Mouse (Mus musculus): ENCODE data around the gene Itga1. TPM values are rescaled to one million over a fixed set of nuclear protein-coding genes. Genes with fewer than 3 reads are reported as not detected.

Gene Itga1
- polyA plus RNA-seq (2014; fragmentation: Illumina TruSeq; extraction: RNeasy Lipid Tissue Mini Kit (QIAGEN cat#74804); ENCODE audit: low replicate concordance), result 19.0 TPM

GRCm38 (mm10) chr13:115101355-115102191 lies at the start of gene Itga1, which contains the start of gene Gm49395:
Itga1 (minus strand) TSS chr13:115101964.
Gm49395 (minus strand) TSS chr13:115101921.

DNA sequence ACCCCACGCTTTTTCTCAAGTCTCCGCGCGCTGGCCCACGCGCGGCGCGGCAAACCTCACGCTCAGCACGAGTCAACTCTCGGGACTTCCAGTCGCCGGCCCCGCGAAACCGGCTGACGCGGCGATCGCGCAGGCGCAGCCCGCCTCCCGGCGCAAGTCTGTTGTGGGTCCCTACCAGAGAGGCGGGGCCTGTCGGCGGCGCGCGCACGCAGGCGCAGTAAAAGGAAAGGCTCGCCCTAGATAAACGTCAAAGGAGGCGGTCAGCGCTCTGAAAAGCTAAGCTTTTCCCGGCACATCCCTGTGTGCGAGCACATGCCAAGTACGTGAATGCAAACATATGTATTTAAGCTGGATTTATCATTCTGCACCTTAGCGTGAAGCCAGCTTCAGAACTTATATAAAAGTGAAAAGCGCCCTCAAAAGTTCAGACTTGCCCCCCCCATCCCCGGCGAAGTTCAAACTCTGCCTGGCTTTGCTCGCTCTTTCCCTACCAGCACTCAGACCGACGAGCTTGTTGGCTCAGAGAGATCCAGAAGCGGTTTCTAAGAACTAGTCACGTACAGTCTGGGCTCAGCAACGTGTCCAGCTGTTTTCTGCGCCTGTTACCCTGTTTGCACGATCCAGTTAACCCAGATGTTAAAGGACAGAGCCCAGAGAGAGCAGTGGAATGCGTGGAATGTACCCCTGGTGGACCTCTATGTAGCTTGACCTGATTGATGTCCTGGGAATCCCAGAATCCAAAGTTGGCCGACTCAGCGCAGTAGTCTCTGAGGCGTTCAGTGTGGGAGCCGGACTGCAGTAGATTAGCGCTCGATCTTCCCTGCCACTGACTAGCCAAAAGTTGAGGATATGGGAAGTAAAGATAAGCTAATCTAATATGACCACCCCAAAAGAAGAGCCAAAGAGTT lies 11.4 kb downstream of the Itga1 start, which contains the start of gene Pelo:
Gene Pelo, minus strand, starts transcription at position 118 of the 908 bp plus-strand sequence.

DNA sequence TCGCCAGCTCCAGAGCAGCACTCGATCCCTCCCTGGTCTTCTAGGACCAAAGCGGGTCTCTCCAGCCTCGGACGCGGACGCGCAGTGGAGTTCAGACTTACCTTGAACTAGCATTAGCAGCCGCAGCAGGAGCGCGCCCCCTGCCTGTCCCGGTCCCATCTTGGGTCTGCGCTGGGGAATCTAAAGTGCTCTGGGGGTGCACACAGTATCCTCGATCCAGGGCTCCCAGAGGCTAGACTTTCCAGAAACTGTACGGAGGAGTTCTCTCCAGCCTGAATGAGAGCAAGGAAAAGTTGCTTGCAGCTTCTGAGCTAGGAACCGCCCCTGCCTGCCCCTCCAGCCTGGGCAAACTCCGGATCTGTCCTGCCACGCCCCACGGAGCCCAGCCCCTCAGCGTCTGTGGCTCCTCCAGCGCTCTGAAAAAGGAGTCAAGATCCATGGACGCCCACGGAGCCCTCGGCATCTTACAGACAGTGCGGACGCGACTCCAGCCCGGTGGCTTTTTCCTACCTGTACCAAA lies 169.9 kb downstream of the Itga1 start, which contains the start of gene Itga2:
Gene Itga2, minus strand, starts transcription at position 326 of the 520 bp plus-strand sequence.

Other genes starting within 250 kb of the Itga1 start
- gene Itga2, start 169.9 kb downstream of the Itga1 start, polyA plus RNA-seq (2014; fragmentation: Illumina TruSeq; extraction: RNeasy Lipid Tissue Mini Kit (QIAGEN cat#74804); ENCODE audit: low replicate concordance), result 12.2 TPM
- gene Pelo, start 11.8 kb downstream of the Itga1 start, polyA plus RNA-seq (2014; fragmentation: Illumina TruSeq; extraction: RNeasy Lipid Tissue Mini Kit (QIAGEN cat#74804); ENCODE audit: low replicate concordance), result not detected
- 2.4 TPM for gene Gm49395, start within 50 bp of the Itga1 start, polyA plus RNA-seq (2014; fragmentation: Illumina TruSeq; extraction: RNeasy Lipid Tissue Mini Kit (QIAGEN cat#74804); ENCODE audit: low replicate concordance)

Measured in small intestine, adult 10 weeks (tissue).